Mouse (Mus musculus): ENCODE data around the gene Tmeff2. TPM values are rescaled to one million over a fixed set of nuclear protein-coding genes. Genes with fewer than 3 reads are reported as not detected.
A peak's percentile ranks its signal among the peaks of the same experiment; 100 is the strongest.

Tmeff2 gene
- polyA plus RNA-seq, 2 experiments: 0.29 to 0.41 TPM

DNA sequence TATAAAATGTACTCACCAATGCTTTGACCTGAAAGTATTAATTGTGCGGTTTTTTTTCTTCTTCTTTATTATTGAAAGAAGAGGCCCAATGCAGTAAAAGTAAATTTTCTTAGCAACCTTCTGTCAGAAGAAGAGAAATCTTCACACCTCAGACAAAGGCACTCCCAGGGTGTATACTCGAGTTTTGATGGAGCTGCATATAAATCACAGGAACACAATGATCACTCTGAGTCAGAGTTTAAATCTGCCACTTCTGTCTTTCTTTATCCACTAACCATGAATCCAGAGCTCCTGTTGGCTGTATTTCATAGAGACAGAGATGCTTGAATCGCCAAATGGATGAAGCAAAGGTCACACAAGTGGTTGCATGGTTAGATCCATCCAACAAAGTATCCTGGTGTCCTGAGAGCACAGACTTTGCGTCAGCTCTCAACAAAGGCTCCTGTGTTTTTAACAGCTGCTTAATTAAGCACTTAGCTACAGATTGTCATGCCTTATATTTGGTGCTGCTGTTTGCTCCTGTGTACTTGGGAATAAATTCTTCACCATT is 189.8 kb downstream of the Tmeff2 start:
- Histone ChIP-seq H3K27ac (no peak overlapping the region), H3K9me3 (ENCODE audit: control insufficient read depth, low read length) (no peaks in the 10 kb centered on the region), H3K9ac (replicated peaks) (no peak overlapping the region), H3K4me3 (ENCODE audit: insufficient read depth in 1 of 2, low read depth in 2 of 2, low read length in 2 of 2) (no peak overlapping the region), H3K36me3 (replicated peaks; ENCODE audit: control insufficient read depth, insufficient read depth, low read depth) (no peaks in the 10 kb centered on the region), H3K4me1 (replicated peaks; ENCODE audit: control insufficient read depth in 2 of 2, insufficient read depth in 2 of 2, low read length in 1 of 2) (no peaks in the 10 kb centered on the region), H3K27me3 (ENCODE audit: control insufficient read depth, insufficient read depth, low read length) (no peaks in the 10 kb centered on the region), H3K4me2 (ENCODE audit: low read depth) (no peak overlapping the region)
- 56% methylated on average over 4 of the region's 4 CpGs for WGBS (ENCODE audit: insufficient replicate concordance)
- TF ChIP-seq EP300 (IDR thresholded peaks at IDR 0.05; ENCODE audit: low read depth) (no peak), CTCF (IDR thresholded peaks at IDR 0.05; ENCODE audit: low read depth) (no peak)
- DNase-seq (ENCODE audit: low read depth in 3 of 3, low spot score in 3 of 3) (no peak), ATAC-seq (ENCODE audit: insufficient read depth) (no peak)

DNA sequence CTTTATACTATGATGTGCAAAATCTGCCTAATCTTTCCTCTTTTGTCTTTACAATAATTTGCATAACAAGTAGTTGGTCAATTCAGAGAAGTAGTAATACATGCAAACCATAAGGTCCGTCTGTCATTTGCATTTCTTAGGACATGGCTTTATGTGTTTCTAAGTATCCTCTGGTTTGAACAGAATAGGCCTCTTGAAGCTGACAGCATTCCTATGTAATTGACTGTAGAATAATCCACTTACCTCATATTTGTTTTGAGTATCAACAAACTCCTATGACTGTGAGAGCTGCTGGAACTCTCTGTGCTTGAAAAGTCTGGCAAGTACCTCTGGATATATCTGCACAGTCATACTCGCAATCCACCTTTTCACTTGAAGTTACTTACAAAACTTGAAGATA is 194.3 kb downstream of the Tmeff2 start:
- ATAC-seq (ENCODE audit: insufficient read depth): no peak
- Histone ChIP-seq H3K9ac (replicated peaks) (no peak overlapping the region), H3K36me3 (replicated peaks; ENCODE audit: control insufficient read depth, insufficient read depth, low read depth) (no peaks in the 10 kb centered on the region), H3K27me3 (ENCODE audit: control insufficient read depth, insufficient read depth, low read length) (no peaks in the 10 kb centered on the region), H3K4me1 (replicated peaks; ENCODE audit: control insufficient read depth in 2 of 2, insufficient read depth in 2 of 2, low read length in 1 of 2) (no peaks in the 10 kb centered on the region), H3K27ac (no peak overlapping the region), H3K9me3 (ENCODE audit: control insufficient read depth, low read length) (no peaks in the 10 kb centered on the region), H3K4me2 (ENCODE audit: low read depth) (no peak overlapping the region), H3K4me3 (ENCODE audit: insufficient read depth in 1 of 2, low read depth in 2 of 2, low read length in 2 of 2) (no peak overlapping the region)
- no peak for TF ChIP-seq CTCF (IDR thresholded peaks at IDR 0.05; ENCODE audit: low read depth)
- TF ChIP-seq EP300 (IDR thresholded peaks at IDR 0.05; ENCODE audit: low read depth): no peak
- no peak for DNase-seq (ENCODE audit: low read depth in 3 of 3, low spot score in 3 of 3)
- 61% methylated on average over 2 of the region's 2 CpGs for WGBS (ENCODE audit: insufficient replicate concordance)

DNA sequence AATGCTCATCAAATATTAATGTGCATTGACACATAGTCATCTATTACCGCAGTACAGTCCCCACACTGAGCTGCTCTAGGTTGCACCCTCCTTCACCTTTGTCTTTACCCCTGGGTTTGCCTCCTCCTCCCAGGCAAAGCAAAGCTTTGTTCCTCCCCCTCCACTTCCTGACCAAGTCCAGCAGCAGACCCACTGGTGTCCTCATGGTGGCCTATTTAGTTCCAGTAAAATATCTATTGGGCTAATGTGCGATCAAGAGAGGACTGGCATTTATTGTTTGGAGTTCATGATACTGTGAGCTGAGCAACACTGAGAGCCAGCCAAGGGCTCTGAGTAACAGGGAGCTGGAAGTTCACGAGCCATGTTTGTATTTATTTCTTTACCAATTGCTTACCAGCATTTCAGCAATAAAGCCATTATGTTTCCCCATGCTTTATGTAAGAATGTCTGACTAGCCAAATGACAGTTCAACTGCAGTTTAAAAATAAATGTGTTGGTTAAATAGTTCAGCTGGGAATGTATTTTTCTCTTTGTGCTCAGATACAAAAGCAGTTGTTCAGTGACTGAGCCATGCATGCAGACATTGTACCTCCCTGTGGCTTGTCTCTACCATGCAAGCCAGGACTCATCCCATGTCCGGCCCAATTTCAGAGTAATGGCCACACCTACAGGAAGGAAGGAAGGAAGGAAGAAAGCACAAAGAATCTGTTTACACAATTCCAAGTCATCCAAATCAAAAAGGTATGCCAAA is 196.6 kb downstream of the Tmeff2 start:
- Histone ChIP-seq H3K27me3 (ENCODE audit: control insufficient read depth, insufficient read depth, low read length) (no peaks in the 10 kb centered on the region), H3K36me3 (replicated peaks; ENCODE audit: control insufficient read depth, insufficient read depth, low read depth) (no peaks in the 10 kb centered on the region), H3K27ac (no peak overlapping the region), H3K9ac (replicated peaks) (no peak overlapping the region), H3K4me1 (replicated peaks; ENCODE audit: control insufficient read depth in 2 of 2, insufficient read depth in 2 of 2, low read length in 1 of 2) (no peaks in the 10 kb centered on the region), H3K4me2 (ENCODE audit: low read depth) (no peak overlapping the region), H3K9me3 (ENCODE audit: control insufficient read depth, low read length) (no peaks in the 10 kb centered on the region), H3K4me3 (ENCODE audit: insufficient read depth in 1 of 2, low read depth in 2 of 2, low read length in 2 of 2) (no peak overlapping the region)
- 64% methylated on average over 4 of the region's 4 CpGs for WGBS (ENCODE audit: insufficient replicate concordance)
- ATAC-seq (ENCODE audit: insufficient read depth) (no peak), DNase-seq (ENCODE audit: low read depth in 3 of 3, low spot score in 3 of 3) (no peak)
- TF ChIP-seq EP300 (IDR thresholded peaks at IDR 0.05; ENCODE audit: low read depth) (no peak), CTCF (IDR thresholded peaks at IDR 0.05; ENCODE audit: low read depth) (no peak)

DNA sequence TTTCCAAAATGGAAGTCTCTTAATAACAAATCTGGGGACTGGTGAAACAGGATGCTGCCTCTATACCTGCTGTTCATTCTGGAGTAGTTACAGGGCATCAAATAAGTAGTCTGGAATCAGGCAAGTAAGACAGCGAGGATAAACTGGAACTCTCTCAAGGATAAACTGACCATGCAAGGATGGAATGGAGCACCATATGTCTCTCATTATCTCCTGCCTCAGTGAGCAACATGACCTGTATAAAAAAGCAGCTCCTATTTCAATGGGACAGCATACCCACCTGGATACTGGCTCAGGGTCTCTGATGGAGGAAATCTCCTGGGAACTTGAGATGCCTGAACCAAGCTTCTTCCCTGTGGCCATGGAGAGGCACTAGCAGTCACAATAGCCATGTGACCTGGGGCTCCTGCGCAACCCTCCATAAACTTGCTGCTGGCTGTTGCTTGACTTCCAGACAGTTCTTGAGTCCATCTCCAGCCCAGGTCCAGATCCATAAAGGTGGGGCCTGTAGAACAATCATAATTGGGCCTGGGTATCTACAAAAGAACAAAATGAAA is 200.7 kb downstream of the Tmeff2 start:
- Histone ChIP-seq H3K27me3 (ENCODE audit: control insufficient read depth, insufficient read depth, low read length) (no peaks in the 10 kb centered on the region), H3K4me3 (ENCODE audit: insufficient read depth in 1 of 2, low read depth in 2 of 2, low read length in 2 of 2) (no peak overlapping the region), H3K27ac (no peak overlapping the region), H3K9ac (replicated peaks) (no peak overlapping the region), H3K9me3 (ENCODE audit: control insufficient read depth, low read length) (no peaks in the 10 kb centered on the region), H3K4me1 (replicated peaks; ENCODE audit: control insufficient read depth in 2 of 2, insufficient read depth in 2 of 2, low read length in 1 of 2) (no peaks in the 10 kb centered on the region), H3K4me2 (ENCODE audit: low read depth) (no peak overlapping the region), H3K36me3 (replicated peaks; ENCODE audit: control insufficient read depth, insufficient read depth, low read depth) (no peaks in the 10 kb centered on the region)
- DNase-seq (ENCODE audit: low read depth in 3 of 3, low spot score in 3 of 3) (no peak), ATAC-seq (ENCODE audit: insufficient read depth) (no peak)
- TF ChIP-seq CTCF (IDR thresholded peaks at IDR 0.05; ENCODE audit: low read depth) (no peak), EP300 (IDR thresholded peaks at IDR 0.05; ENCODE audit: low read depth) (no peak)
- WGBS (ENCODE audit: insufficient replicate concordance): 73% methylated on average over 2 of the region's 2 CpGs

DNA sequence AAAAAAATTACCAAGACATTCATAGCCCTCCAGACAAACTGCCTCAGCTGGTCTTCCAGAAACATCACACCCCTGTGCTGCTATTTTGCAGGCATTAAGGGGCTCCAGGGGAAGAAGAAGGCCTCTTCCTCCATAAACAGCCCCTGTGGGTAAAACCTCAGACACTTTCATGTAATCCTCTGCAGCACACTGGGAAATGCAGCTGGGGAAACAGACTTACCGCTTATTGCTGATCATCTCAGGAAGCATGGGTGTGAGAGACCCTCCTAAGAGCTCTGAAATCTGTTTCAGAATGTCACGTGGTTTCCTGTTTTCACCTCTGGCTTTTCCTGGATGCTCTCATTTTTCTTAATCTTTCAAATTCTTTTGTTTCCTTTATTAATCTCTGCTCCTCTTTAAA is 204.3 kb downstream of the Tmeff2 start:
- no peaks in the 10 kb centered on the region for H3K4me1 ChIP-seq (replicated peaks; ENCODE audit: control insufficient read depth in 2 of 2, insufficient read depth in 2 of 2, low read length in 1 of 2)
- 12% methylated on average over 2 of the region's 2 CpGs for WGBS (ENCODE audit: insufficient replicate concordance)
- no peak for TF ChIP-seq CTCF (IDR thresholded peaks at IDR 0.05; ENCODE audit: low read depth)
- TF ChIP-seq EP300 (IDR thresholded peaks at IDR 0.05; ENCODE audit: low read depth): no peak
- H3K27me3 ChIP-seq (ENCODE audit: control insufficient read depth, insufficient read depth, low read length): no peaks in the 10 kb centered on the region
- no peaks in the 10 kb centered on the region for H3K36me3 ChIP-seq (replicated peaks; ENCODE audit: control insufficient read depth, insufficient read depth, low read depth)
- DNase-seq (ENCODE audit: low read depth in 3 of 3, low spot score in 3 of 3) (no peak), ATAC-seq (ENCODE audit: insufficient read depth) (peak; percentile 45; the same call in 1 of the 2 replicates)
- H3K27ac ChIP-seq: no peak overlapping the region
- no peak overlapping the region for H3K9ac ChIP-seq (replicated peaks)
- no peak overlapping the region for H3K4me3 ChIP-seq (ENCODE audit: insufficient read depth in 1 of 2, low read depth in 2 of 2, low read length in 2 of 2)
- no peak overlapping the region for H3K4me2 ChIP-seq (ENCODE audit: low read depth)
- H3K9me3 ChIP-seq (ENCODE audit: control insufficient read depth, low read length): no peaks in the 10 kb centered on the region
